17 mouse cellular contexts compared by ENCODE assay signal in genomic region chr11:11866696-11867095, GRCm38 (mm10). TPM values are rescaled to one million over a fixed set of nuclear protein-coding genes. Genes with fewer than 3 reads are reported as not detected.
DNase-seq lines count a peak whose midpoint lies in the region; ATAC-seq and TF ChIP-seq lines count a peak whose summit lies in the region.
"Had no signal": no experiment of that assay in that cellular context is flagged by ENCODE, and none has a peak within 500 bp of the region (broad histone marks: within the 10 kb centered on the region; RNA-seq: fewer than 3 reads in every experiment).

No protein-coding gene starts in this region.

- no peaks in the 10 kb centered on the region for H3K36me3 ChIP-seq in heart, embryonic 10.5 days
- H3K36me3 ChIP-seq in heart, embryonic 12.5 days = no peaks in the 10 kb centered on the region
- no peaks in the 10 kb centered on the region for H3K36me3 ChIP-seq in lung, embryonic 15.5 days
- no peaks in the 10 kb centered on the region for H3K36me3 ChIP-seq in embryonic facial prominence, embryonic 15.5 days

- 63% methylated on average over 5 of the region's 5 CpGs for WGBS in heart, embryonic 10.5 days
- WGBS in heart, embryonic 12.5 days = 52% methylated on average over 5 of the region's 5 CpGs
- WGBS in lung, embryonic 15.5 days = 63% methylated on average over 5 of the region's 5 CpGs
- 43% methylated on average over 5 of the region's 5 CpGs for WGBS in lung, adult 2 months
- WGBS in embryonic facial prominence, embryonic 15.5 days = 58% methylated on average over 5 of the region's 5 CpGs

- peak overlapping the region; percentile 80; the same call in 1 of the 2 replicates for H3K27ac ChIP-seq in heart, embryonic 10.5 days
- H3K27ac ChIP-seq in heart, embryonic 12.5 days (ENCODE audit: poor library complexity, severe bottlenecking) = no peak overlapping the region
- 0 out of 2 replicates have a peak overlapping the region, but pooled peaks have one; percentile 20 for H3K27ac ChIP-seq in lung, embryonic 15.5 days
- H3K27ac ChIP-seq in embryonic facial prominence, embryonic 15.5 days (replicated peaks) = peak overlapping the region; percentile 25; the same call in 1 of the 2 replicates

- TF ChIP-seq POLR2A in lung, adult 2 months (IDR thresholded peaks at IDR 0.05; ENCODE audit: borderline replicate concordance, extremely low read depth, low read depth, low read length) = no peak

- no peaks in the 10 kb centered on the region for H3K27me3 ChIP-seq in heart, embryonic 10.5 days (ENCODE audit: insufficient read depth, poor library complexity, severe bottlenecking)
- no peaks in the 10 kb centered on the region for H3K27me3 ChIP-seq in heart, embryonic 12.5 days (replicated peaks)
- H3K27me3 ChIP-seq in lung, embryonic 15.5 days = no peaks in the 10 kb centered on the region
- no peaks in the 10 kb centered on the region for H3K27me3 ChIP-seq in embryonic facial prominence, embryonic 15.5 days

- no peak overlapping the region for H3K4me2 ChIP-seq in heart, embryonic 12.5 days
- no peak overlapping the region for H3K4me2 ChIP-seq in lung, embryonic 15.5 days
- H3K4me2 ChIP-seq in embryonic facial prominence, embryonic 15.5 days (replicated peaks) = no peak overlapping the region
- H3K4me2 ChIP-seq: liver, embryonic 11.5 days had no signal

- H3K9me3 ChIP-seq in heart, embryonic 10.5 days = no peaks in the 10 kb centered on the region
- no peaks in the 10 kb centered on the region for H3K9me3 ChIP-seq in heart, embryonic 12.5 days (replicated peaks)
- H3K9me3 ChIP-seq in lung, embryonic 15.5 days = no peaks in the 10 kb centered on the region
- H3K9me3 ChIP-seq in embryonic facial prominence, embryonic 15.5 days (replicated peaks) = no peaks in the 10 kb centered on the region

- ATAC-seq in heart, embryonic 12.5 days (ENCODE audit: insufficient number of reproducible peaks, low FRiP score) = no peak
- ATAC-seq in lung, embryonic 15.5 days (ENCODE audit: borderline replicate concordance, extremely low read depth, low FRiP score, low TSS enrichment) = no peak
- ATAC-seq in embryonic facial prominence, embryonic 15.5 days (ENCODE audit: insufficient number of reproducible peaks, low FRiP score, low TSS enrichment, low read depth) = no peak

- no peak overlapping the region for H3K9ac ChIP-seq in heart, embryonic 12.5 days
- no peak overlapping the region for H3K9ac ChIP-seq in lung, embryonic 15.5 days
- H3K9ac ChIP-seq in embryonic facial prominence, embryonic 15.5 days = no peak overlapping the region

- no peak for TF ChIP-seq CTCF in lung, adult 2 months (IDR thresholded peaks at IDR 0.05; ENCODE audit: insufficient read depth, low read length)

- no peak overlapping the region for H3K4me3 ChIP-seq in heart, embryonic 10.5 days
- no peak overlapping the region for H3K4me3 ChIP-seq in heart, embryonic 12.5 days
- no peak overlapping the region for H3K4me3 ChIP-seq in lung, embryonic 15.5 days
- no peak overlapping the region for H3K4me3 ChIP-seq in lung, adult 2 months (replicated peaks; ENCODE audit: extremely low read depth, low read depth, low read length)
- H3K4me3 ChIP-seq in embryonic facial prominence, embryonic 15.5 days (replicated peaks) = no peak overlapping the region

- DNase-seq in heart, embryonic 10.5 days (ENCODE audit: low spot score) = no peak
- DNase-seq in lung, adult 2 months = no peak
- DNase-seq in ES-CJ7 (ENCODE audit: low read depth, low spot score) = peak; percentile 41
- no peak for DNase-seq in embryo, embryonic 9.5 days (ENCODE audit: extremely low spot score)
- no peak for DNase-seq in cerebellum, postnatal 25 days
- DNase-seq: adrenal gland, postnatal 10 days; cerebellum, adult 8-10 months; heart, postnatal 4 days; kidney, adult 11 months; kidney, postnatal 14 days; layer of hippocampus, adult 9-11 months; lung, postnatal 10 days; thymus, adult 2 months had no signal

- peaks cover 35% of the 10 kb centered on the region for H3K4me1 ChIP-seq in heart, embryonic 10.5 days
- peaks cover 32% of the 10 kb centered on the region for H3K4me1 ChIP-seq in heart, embryonic 12.5 days (replicated peaks)
- peaks cover 35% of the 10 kb centered on the region for H3K4me1 ChIP-seq in lung, embryonic 15.5 days
- no peaks in the 10 kb centered on the region for H3K4me1 ChIP-seq in lung, adult 2 months (ENCODE audit: control insufficient read depth, insufficient read depth, low read length)
- peaks cover 11% of the 10 kb centered on the region for H3K4me1 ChIP-seq in embryonic facial prominence, embryonic 15.5 days

RNA-seq across cellular contexts. Expression of gene Ddc, which starts 31.2 kb away (rescaled TPM):
- 34.5 and 42.8 TPM in 2 replicates for polyA plus RNA-seq in heart, embryonic 10.5 days (2016; fragmentation: Nextera tagmentation; extraction: Ambion mirVana)
- polyA plus RNA-seq in heart, embryonic 12.5 days (2016; fragmentation: Nextera tagmentation; extraction: Ambion mirVana) = 51.8 and 55.2 TPM in 2 replicates
- 15.4 and 16.4 TPM in 2 replicates for polyA plus RNA-seq in lung, embryonic 15.5 days (2015; fragmentation: Nextera tagmentation; extraction: Ambion mirVana)
- polyA plus RNA-seq in lung, adult 2 months (2012; rRNA removed) = 1.5 and 3.6 TPM in 2 replicates
- 20.7 and 24.2 TPM in 2 replicates for polyA plus RNA-seq in embryonic facial prominence, embryonic 15.5 days (2015; fragmentation: Nextera tagmentation; extraction: Ambion mirVana)

RNA-seq across cellular contexts. Expression of gene Fignl1, which starts 57.9 kb away (rescaled TPM):
- 94.9 and 96.4 TPM in 2 replicates for polyA plus RNA-seq in heart, embryonic 10.5 days (2016; fragmentation: Nextera tagmentation; extraction: Ambion mirVana)
- polyA plus RNA-seq in heart, embryonic 12.5 days (2016; fragmentation: Nextera tagmentation; extraction: Ambion mirVana) = 76.7 and 77.8 TPM in 2 replicates
- polyA plus RNA-seq in lung, embryonic 15.5 days (2015; fragmentation: Nextera tagmentation; extraction: Ambion mirVana) = 86.1 and 88.1 TPM in 2 replicates
- 0.17 and 0.47 TPM in 2 replicates for polyA plus RNA-seq in lung, adult 2 months (2012; rRNA removed)
- 43.1 and 45.2 TPM in 2 replicates for polyA plus RNA-seq in embryonic facial prominence, embryonic 15.5 days (2015; fragmentation: Nextera tagmentation; extraction: Ambion mirVana)

Comparison
In these comparisons a context has a peak if more than half of its experiments do, and no peak if none do; other contexts are left out.
1. RNA of gene Fignl1, which starts 57.9 kb away (polyA plus RNA-seq): 94.9 to 96.4 TPM in heart, embryonic 10.5 days, 86.1 to 88.1 TPM in lung, embryonic 15.5 days, 76.7 to 77.8 TPM in heart, embryonic 12.5 days and 43.1 to 45.2 TPM in embryonic facial prominence, embryonic 15.5 days; 0.17 to 0.47 TPM in lung, adult 2 months; every median in the first group is over 10 times any median in the second.